Mouse (Mus musculus): ENCODE data around the gene Ssh2.

Ssh2 gene

DNA sequence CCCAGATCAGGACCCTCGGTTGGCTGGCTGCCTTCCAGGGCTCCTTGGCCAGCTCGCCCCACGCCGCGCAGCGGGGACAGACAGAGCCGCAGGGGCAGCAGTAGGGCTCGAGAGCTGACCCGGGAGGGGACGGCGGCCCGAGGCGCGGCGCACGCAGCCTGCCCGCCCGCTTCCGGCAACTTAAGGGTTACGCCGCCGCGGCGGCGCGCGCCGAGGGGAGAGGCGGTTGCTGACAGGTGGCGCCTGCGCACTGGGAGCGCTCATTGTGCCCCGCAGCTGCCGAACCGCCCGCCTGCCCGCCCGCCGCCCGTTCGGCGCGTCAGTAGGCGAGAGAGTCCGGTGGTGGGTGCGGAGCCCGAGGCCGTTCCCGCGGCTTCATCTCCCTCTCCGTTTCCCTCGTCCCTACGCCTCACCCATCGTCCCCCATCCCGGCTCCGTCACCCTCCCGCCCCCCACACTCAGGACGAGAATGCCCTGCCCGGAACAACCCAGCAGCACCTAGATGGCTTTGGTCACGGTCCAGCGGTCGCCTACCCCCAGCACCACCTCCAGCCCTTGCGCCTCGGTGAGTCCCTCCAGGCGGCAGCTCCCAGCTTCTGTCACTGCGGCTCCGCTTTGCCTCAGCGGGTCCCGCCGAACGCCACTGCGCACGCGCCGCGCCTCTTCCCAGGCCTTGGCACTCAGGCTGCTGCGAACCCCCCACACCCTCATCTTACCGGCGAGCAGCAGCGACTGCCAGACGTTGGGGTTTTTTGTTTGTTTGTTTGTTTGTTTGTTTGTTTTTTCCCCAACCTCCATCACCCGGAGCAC, at the start of gene Ssh2:
Gene Ssh2 (plus strand): TSS at position 337 of the 810 bp plus-strand sequence.
- peak; percentile 75 for DNase-seq (ENCODE audit: low read depth, low spot score)

DNA sequence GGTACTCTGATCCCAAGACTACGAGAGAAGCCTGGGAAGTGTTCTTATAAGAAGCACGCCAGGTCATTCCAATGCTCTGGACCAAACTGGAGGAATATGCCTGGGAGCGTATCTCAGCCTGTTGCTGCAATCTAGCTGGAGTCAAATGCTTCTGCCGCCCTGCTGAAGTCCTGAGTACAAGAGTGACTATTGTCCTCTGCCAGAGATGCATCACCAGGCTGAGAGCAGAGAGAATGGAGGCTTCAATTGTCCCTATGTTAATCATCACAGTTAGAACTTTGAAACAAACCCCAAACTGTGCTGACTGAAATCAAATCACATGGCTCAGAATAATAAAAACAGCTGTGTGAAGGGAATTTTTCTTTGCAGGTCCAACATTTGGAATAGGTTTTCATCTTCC, 42.4 kb upstream of the Ssh2 start:
- DNase-seq (ENCODE audit: low read depth, low spot score): no peak

DNA sequence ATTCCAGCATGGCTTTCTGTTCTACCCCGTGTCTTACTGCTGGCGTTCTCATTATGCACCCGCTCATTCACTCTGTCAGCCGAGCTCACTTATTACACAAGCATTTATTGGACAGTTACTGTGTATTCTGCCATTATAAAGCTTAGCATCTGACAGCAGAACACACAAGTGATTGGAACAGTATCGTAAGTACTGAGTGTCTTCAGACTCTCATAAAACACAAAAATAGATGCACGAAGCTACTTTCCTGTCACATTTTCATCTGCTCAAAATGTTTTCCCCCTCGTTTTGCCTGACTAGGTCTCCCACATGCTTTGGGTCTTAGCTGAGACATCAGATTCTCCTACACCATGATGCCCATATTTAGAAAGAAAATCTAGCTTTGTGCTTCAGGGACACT, 41.6 kb upstream of the Ssh2 start:
- no peak for DNase-seq (ENCODE audit: low read depth, low spot score)

DNA sequence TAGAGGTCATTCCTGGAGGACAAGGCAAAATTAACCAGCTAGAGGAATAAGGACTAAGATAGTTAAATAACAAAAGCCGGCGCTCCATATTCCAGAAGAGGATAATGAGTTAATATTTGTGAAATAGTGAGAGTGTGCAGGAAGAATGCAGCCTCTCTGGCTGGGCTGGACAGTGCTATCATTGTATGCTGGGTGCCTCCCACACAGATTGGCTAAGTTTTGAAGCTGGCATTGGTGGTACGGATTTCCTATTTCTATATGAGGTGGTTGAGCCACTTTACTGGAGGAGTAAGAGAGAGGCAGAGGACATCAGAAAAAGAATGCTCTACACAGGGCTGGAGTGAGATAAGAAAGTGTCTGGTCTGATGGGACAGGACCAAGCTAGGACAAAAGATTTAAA, 36.3 kb upstream of the Ssh2 start:
- DNase-seq (ENCODE audit: low read depth, low spot score): no peak

DNA sequence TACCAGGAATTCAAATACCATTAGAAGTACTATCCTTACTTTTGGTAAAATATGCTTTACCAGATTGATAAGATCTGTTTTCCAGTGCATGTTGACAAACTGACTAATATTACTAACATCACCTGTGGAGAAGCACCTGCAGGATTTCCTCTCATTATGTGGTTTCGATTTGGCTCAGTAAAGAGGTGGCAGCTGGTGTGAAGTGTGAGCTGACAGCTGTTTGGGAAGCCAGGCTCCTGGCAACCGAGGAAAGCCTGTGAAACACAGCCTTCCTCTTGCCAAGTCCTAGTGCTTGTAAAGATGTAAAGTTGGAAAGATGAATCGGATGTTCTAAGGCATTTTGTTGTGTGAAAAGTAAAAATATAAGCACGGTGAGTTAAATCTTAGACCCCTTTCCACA, 35.2 kb upstream of the Ssh2 start:
- no peak for DNase-seq (ENCODE audit: low read depth, low spot score)

DNA sequence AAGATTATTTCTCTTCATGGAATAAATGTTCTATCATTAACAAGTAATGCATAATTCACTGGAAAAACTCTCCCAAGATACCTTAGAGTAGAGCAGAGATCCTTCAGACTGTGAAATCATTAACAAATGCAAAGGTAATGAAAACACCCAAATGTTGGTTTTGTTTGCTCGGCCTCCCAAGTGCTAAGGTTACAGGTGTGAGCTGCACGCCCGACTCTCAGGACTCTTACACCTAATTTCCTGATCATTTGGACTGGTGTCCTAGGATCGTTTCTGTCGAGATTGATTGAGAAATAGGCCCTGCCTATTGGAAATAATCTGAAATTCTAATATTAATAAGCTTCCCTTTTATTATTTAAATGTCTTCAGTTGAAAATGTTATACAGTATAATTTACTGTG, 34.6 kb upstream of the Ssh2 start:
- no peak for DNase-seq (ENCODE audit: low read depth, low spot score)

DNA sequence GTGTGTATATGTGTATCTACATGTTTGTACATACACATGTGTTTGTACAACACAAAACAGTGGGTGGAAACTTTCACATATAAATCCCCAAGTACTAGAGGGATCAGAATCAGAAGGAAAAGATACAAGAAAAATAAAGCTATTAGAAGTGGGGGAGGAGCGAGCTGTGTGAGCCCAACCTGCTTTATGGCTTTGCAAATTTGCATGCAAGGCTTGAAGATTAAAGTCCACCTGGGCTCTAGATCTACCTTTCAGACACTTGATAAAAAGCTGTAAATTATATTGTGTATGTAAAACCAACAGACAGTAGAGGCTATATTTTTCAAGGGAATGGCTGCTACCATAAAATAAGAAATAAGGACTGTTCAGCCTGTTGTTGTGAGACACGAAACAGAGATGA, 34.0 kb upstream of the Ssh2 start:
- no peak for DNase-seq (ENCODE audit: low read depth, low spot score)

DNA sequence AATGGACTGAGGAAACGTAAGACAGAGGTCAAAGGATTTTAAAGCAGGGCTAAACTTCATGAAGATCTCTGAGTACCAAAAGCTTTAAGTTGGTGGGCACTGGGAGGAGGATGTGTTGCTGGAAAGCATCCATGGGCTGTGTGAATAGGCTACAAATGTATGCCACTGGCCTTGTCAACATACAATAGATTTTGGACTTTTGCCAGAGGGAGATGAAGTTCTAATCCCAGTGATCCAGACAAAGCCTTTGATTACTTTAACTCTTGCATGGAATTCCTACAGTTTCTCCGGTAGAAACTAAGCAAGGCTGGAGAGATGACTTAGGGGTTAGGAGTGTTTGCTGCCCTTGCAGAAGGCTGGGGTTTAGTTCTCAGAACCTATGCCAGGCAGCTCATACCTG, 33.5 kb upstream of the Ssh2 start:
- DNase-seq (ENCODE audit: low read depth, low spot score): no peak

DNA sequence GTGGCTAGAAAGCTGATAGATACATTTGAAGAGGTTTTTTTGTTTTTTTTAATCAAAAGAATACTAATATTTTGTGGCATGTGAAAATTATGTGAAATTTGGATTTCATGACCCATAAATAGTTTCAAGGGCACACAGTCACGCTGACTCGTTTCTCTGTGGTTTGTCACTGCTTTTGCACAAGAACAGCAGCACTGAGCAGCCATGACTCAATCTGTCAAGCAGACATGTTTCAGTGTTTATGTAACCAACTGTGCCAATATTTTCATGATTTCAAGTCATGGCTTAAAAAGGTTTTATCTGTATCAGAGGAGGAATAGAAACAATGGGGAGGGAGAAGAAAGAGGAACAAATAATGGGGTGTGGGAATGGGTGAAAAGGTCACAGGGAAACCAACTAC, 31.2 kb upstream of the Ssh2 start:
- peak; percentile 83 for DNase-seq (ENCODE audit: low read depth, low spot score)

DNA sequence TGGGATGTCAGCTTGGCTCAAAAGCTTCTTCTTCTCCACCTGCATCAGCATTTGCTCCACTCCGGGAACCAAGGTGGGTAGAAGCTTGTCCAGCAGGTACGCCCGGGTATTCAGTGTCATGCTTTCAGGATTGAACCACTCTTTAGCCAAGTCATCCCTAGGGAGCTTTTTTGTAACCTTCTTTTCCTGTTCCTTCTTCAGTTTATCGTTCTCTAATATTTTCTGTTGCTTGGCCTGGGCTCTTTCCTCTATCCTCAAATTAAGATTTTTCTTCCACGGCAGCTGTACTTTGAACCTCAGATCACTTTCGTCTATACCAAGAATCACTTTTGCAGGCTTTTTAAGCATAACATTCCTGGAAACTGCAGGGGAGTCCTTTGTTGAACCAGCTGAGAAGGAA, 27.2 kb upstream of the Ssh2 start, which contains the start of gene Efcab5:
Gene Efcab5 (minus strand): TSS at position 101 of the 400 bp plus-strand sequence.
- DNase-seq (ENCODE audit: low read depth, low spot score): no peak

DNA sequence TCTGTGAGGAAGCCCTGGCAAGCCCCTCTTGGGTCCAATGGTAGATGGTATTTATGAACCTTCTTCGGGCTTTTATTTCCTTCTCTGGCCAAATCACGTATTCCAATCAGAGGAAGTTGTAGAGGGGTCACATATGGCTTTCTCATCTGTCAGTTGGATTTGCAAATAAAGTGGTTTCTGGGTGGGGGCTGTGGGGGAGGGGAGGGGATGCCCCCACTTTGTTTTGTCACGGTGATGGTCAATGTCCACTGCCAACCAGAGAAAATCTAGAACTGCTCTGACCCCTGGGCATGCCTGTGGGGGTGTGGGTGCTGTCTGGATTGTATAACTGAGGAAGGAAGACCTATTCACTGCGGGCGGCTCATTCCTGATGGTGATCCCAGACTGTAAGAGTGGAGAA, 22.7 kb upstream of the Ssh2 start:
- no peak for DNase-seq (ENCODE audit: low read depth, low spot score)

DNA sequence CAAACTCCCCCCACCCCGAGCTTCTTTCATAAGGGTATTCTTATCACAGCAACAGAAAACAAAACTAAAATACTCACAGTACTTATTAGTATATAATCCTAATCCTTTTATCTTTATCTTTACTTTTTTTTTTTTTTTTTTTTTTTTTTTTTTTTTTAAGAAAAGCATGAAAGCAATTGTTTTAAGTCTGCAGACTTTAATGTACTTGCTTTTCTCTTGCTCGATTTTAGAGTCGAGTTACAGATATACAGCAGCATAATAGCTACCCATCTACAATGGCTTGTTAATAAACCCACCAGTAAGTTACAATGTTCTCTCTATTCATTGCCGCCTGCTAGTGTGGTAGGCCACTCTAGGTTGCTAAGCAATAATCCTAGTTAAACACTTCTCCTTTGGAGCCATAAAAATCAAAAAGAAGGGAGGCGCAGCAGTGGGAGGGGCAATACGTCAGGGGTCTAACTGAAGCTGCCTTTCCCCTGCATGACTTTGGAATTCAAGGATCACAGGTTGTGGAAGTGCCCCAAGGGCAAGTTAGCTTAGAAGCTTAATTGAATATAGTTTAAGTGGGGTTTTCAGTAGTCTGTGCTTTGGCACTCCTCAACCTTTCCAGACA, 22.0 kb upstream of the Ssh2 start:
- no peak for DNase-seq (ENCODE audit: low read depth, low spot score)

DNA sequence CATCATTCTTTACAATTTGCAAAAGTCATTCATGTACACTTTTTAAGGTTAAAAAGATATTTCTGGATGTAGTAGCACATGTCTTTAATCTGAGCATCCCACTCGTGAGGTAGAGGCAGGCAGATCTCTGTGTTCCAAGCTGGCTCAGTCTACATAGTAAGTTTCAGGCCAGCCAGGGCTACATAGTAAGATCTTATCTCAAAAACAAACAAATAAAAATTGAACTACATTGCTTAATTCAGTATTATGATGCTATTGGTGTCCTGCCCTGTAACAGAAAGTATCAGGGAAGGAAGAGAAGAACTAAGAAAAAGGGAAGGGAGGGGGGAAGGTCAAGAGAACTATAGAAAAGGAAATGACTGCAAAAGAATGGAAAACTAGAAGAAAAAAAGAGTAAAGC, 21.3 kb upstream of the Ssh2 start:
- no peak for DNase-seq (ENCODE audit: low read depth, low spot score)

DNA sequence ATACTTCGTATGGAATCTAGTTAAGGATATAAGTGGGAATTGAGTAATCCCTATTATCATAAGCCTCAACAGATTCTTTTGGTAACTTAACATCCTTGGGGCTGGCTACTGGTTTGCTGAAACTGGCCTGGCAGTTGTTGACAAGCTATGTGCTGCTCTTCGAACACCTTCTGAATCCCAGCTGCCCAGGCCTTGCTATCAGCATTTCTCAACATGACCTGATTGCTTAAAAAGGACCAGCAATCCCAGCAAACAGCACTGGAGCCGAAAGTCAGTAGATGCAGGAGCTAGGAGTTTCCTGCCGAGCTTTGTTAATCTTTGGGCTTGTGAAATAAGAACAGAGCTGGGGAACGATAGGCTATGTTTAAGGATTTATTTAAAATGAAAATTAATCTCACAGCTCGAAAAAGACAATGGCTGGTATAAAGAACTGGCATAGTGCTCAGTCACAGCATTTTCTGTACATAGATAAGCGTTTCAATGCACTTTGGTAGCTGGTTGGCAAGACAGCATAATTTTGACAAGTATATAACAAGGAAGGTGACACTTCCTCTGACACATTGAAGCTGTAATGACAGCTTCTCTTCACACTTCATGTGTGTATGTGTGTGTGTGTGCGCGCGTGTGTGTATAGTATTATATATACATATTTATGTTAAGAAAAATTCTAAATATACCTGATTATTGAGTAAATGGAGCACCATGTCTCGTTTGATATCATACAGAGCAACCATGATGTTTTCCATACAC, 20.6 kb upstream of the Ssh2 start:
- no peak for DNase-seq (ENCODE audit: low read depth, low spot score)

DNA sequence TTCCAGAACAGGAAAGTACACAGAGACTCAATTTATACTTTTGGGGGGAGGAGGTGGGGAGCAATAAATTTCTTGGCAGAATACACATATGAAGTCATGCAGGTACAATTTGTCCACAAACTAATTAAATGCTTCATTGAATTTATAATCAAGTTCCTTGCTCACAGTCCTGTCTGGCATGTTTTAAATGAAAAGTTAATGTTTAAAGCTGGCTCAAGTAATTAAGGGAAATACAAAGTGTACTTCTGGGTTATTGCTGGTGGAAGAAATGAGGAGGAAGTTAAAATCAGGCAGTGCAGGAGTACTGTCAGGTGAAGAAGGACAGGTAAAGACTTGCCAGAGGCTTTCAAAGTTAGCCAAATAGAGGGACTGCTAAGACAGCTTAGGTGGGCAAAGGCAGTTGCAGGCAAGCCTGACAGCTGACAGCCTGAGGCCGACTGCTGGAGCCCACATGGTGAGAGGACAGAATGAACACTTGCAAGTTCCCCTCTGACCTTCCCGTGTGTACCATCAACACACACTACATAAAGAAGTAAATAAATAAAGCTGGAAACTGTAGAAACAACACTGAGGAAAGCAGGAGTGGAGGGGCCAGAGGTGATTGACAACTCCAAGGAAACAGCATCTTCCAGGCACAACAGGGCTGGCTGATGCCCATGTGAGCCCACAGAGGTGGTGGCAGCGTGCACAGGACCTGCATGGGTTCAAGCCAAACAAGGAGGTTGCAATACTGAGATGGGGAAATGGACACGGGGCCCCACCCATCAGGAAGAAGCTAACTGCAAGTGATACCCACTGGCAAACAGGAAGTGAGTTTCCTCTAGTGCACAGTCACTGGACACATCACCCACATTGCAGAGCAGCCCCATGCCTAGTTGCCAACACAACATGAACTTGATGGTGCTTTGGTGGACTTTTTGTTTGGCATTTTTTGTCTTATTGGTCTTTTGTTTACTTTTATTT, 19.6 kb upstream of the Ssh2 start:
- peak; percentile 15 for DNase-seq (ENCODE audit: low read depth, low spot score)

DNA sequence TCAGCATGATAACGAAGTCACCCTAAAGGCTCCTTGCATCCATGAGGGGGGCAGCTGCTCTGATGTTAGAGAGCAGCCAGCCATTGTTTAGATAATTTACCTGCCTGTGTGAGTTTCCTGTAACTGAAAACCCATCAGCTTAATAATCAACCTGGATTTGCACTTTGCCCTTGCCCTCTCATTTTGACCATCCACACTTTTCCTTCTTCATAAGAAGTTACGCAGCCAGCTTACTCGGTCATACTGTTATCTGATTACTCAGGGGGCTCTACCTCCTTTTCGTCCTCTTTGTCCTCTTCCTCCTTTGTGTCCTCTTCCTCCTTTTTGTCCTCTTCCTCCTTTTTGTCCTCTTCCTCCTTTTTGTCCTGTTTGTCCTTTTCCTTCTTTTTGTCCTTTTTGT, 16.5 kb upstream of the Ssh2 start:
- DNase-seq (ENCODE audit: low read depth, low spot score): no peak

DNA sequence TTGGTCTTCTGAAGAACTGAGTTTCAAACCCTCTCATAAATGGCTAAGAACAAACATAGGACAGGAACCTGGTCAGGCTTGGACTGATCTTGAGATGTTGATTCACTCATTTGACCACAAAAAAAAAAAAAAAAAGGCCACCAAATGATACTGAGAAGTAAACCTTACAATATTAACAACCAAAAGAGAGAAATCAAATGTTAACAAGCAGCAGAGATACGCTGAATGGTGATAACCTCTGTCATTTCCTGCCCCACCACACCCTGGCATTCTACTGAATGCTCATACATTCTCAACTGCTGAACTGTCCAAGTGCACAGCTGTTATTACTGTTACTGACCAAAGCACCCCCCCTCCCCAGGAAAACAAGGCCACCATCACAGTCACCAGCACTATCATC, 15.4 kb upstream of the Ssh2 start:
- no peak for DNase-seq (ENCODE audit: low read depth, low spot score)

DNA sequence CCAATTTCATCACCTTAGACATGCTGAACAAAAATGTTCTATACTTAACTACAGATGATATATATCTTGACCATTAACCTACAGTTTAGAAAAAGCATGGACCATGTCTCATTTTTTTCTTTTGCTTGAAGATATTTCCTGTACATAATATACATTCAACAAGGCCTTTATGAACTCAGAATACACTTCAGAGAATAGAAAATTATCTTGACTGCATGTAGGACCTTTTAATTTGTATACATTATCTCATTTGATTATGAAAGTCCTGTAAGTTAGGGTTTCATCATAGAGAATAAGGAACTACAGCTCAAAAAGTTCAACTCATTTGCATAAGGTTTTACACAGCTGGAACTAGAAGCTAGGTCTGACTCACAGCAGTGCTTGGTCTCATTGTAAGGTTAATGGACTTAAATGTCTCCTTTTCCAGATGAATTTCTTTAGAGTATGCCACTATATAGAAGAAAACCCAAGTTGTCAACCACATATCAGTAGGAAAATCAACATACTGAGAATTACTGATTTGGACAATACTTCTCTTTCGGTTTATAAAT, 1.9 kb upstream of the Ssh2 start:
- no peak for DNase-seq (ENCODE audit: low read depth, low spot score)

DNA sequence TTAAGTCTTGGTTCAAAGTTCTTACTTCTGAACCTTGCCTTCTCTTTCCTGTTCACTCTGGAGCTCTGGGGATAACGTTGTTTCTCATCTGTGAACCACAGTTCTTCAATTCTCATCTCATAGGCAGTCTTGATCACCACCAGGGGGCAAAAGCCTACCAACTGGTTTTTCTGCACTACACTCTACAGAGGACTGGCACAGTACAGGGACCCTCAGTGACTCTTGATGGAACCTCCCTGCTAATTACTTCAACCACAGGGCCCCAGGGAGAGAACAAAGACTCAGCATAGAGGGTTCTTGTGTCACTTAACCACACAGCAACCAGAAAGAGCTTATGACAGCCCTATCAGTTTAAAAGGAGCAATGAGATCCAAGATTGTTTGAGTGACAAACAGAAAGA, 1.3 kb upstream of the Ssh2 start:
- DNase-seq (ENCODE audit: low read depth, low spot score): peak; percentile 82

DNA sequence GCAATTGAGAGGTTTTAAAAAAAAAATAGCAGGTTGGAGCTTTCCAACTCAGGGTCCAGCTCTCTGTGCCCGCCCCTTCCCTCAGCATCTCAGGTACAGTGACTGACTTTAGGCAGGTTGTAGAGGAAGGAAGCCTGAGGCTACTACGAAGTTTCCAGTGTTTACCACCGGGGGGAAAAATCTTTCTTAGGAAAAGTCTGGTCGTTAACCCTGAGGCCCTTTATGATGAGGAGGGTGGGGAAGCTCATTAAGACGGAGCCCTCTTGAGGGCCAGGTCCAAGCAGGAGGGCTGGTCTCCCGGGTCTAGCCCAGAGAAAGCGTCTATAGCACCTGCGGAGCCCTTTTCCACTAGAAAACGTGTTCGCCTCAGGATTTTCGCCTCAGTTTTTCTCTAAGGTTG, 604 bp upstream of the Ssh2 start:
- DNase-seq (ENCODE audit: low read depth, low spot score): peak; percentile 59

DNA sequence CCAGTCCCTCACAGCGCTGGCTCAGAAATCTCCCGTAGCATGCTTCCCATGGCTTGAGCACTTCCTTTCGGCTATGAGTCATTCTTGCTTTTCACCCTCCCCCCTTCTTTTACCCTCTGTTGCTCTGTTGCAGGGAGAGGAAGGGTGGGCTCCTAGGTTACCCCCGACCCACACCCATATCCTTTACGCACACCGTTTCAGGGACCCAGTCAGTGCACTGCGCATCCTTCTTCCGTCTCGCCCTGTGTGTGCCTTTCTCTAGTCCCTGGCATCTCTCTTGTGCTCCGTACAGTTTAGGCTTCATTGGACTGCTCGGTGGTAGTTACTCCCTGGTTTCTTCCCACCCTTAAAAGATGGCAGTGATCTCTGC, 659 bp downstream of the Ssh2 start:
- DNase-seq (ENCODE audit: low read depth, low spot score): no peak
